Mouse (Mus musculus) testis, adult 2 months (tissue): ENCODE data around the gene Gm37240.

ENCODE experiments used
- CTCF ChIP-seq: fragments of 200-500 bp; IDR thresholded peaks from 2 replicates; pipeline ENCODE4 v1.5.1; 2012; ENCODE audit warnings: low read depth, mild to moderate bottlenecking, inconsistent platforms, low read length, moderate library complexity; ENCODE audit not compliant: control insufficient read depth, insufficient read depth, insufficient replicate concordance
- POLR2A ChIP-seq: fragments of 200-500 bp; IDR thresholded peaks from 2 replicates; pipeline ENCODE4 v1.6.1; 2012; ENCODE audit warnings: low read depth, mild to moderate bottlenecking, inconsistent platforms, low read length, moderate library complexity; ENCODE audit not compliant: control insufficient read depth

DNA sequence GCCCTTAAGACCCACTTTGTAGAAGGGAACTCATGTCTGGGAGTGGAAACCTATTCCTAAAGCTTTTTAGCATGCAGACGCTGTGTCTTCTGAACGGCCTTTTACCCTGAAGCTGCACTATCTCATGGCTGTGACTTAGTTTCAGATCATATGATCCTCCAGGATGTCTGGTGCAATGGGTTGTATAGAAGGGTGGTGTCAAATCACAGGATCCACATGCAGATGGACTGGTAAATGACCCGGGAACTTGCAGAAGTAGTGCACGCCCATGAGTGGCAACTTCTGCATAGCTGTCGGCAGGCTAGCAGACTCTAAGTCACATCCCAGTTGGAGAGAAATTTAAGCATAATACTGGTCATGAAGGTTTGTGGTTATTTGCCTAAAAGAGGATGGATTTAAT lies 1139.2 kb downstream of the Gm37240 start:
- TF ChIP-seq CTCF (no peak), POLR2A (no peak)
